Mouse (Mus musculus): ENCODE measurements at regions not wholly inside any gene's neighbourhood (a gene's known extent, or its start where the extent isn't known, plus 50 kb on each side); places are given as distances from the start of the nearest gene placed in this dataset.

GRCm38 (mm10) chr11:111445764-111446163 lies 379.8 kb downstream of the Kcnj2 start:
- TF ChIP-seq POLR2A (IDR thresholded peaks at IDR 0.05; ENCODE audit: insufficient read length, low read depth) (no peak), E2F4 (IDR thresholded peaks at IDR 0.05; ENCODE audit: insufficient read depth) (no peak), MAX (IDR thresholded peaks at IDR 0.05; ENCODE audit: low read depth) (no peak), SRF (IDR thresholded peaks at IDR 0.05; ENCODE audit: control insufficient read depth, insufficient read length, low read depth) (no peak), POLR2AphosphoS2 (IDR thresholded peaks at IDR 0.05; ENCODE audit: insufficient read length, low read depth) (no peak)
